ENCODE assay signal across 9 mouse cellular contexts in the genomic region with DNA sequence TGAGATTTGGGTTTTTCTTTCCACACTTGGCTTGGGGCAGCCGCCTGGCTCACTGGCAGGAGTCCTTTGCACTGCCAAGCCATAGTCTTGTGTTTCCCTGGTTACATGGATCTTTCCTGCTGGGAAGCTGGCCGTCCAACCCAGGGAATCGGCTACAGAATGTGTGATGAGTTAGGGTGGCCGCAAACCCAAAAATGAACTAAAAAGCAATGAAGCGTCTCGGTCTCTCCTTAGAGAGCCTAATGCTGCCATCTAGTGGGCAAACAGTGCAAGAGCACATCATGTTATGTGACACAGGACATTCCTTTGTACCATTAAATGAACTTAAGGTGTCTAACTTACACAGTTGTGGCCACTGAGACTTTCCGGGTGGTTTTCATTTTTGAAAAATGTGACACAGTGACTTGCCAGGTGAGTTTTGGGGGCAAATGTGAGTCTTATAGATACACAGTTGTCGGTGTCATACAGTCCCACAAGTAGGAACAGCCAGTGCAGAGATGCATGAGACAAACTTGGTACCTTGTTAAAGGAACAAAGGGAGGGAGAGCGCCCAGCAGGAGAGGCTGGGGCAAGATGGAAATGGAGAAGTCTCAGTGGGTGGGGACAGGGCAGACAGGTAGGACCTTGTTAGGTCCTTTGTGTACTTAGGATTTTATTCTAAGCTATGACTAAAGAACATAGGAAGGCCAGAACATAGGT.
A peak's percentile ranks its signal among the peaks of the same experiment; 100 is the strongest.
DNase-seq lines count a peak whose midpoint lies in the region; ATAC-seq lines count a peak whose summit lies in the region.
"Had no signal": no experiment of that assay in that cellular context is flagged by ENCODE, and none has a peak within 500 bp of the region (broad histone marks: within the 10 kb centered on the region; RNA-seq: fewer than 3 reads in every experiment).

No protein-coding gene starts in this region.

- peak; percentile 75 for DNase-seq in A20 (ENCODE audit: low read depth, low spot score)
- peak; percentile 52 for DNase-seq in adrenal gland, adult 2 months
- DNase-seq in embryo, embryonic 11.5 days (ENCODE audit: low read depth, low spot score): peak; percentile 69
- peak; percentile 27 to 65 for DNase-seq in gastrocnemius, postnatal 4 days (ENCODE audit: low spot score in 2 of 2)
- DNase-seq in kidney, adult 8-10 months: peak; percentile 32 to 67
- DNase-seq in limb, embryonic 10.5 days (ENCODE audit: low spot score): peak; percentile 69
- peak; percentile 30 to 64 for DNase-seq in spleen, postnatal 36 days (ENCODE audit: low spot score in 2 of 2)

- H3K4me3 ChIP-seq in limb, embryonic 10.5 days: no peak overlapping the region
- H3K4me3 ChIP-seq: embryonic facial prominence, embryonic 12.5 days had no signal

- ATAC-seq in monocyte, adult 5-6 weeks (replicated peaks; ENCODE audit: insufficient number of reproducible peaks, low FRiP score, low TSS enrichment, poor library complexity, severe bottlenecking): peak; percentile 44

- H3K9me3 ChIP-seq in limb, embryonic 10.5 days (replicated peaks): no peaks in the 10 kb centered on the region
- H3K9me3 ChIP-seq: embryonic facial prominence, embryonic 12.5 days had no signal

- H3K27me3 ChIP-seq in limb, embryonic 10.5 days (ENCODE audit: low read depth, poor library complexity, severe bottlenecking): no peaks in the 10 kb centered on the region
- H3K27me3 ChIP-seq: embryonic facial prominence, embryonic 12.5 days had no signal

- no peak overlapping the region for H3K27ac ChIP-seq in limb, embryonic 10.5 days
- H3K27ac ChIP-seq: embryonic facial prominence, embryonic 12.5 days had no signal

- peaks cover 18% of the 10 kb centered on the region for H3K36me3 ChIP-seq in limb, embryonic 10.5 days

- 41% methylated on average over 9 of the region's 9 CpGs for WGBS in limb, embryonic 10.5 days

- H3K4me1 ChIP-seq in limb, embryonic 10.5 days: no peaks in the 10 kb centered on the region
- H3K4me1 ChIP-seq: embryonic facial prominence, embryonic 12.5 days had no signal
